Mouse (Mus musculus): ENCODE data around the gene Sumo3. TPM values are rescaled to one million over a fixed set of nuclear protein-coding genes. Genes with fewer than 3 reads are reported as not detected.

Sumo3 gene
- polyA plus RNA-seq, 1 experiment from 2014 or later = 314 TPM

- Histone ChIP-seq H3K4me3 (ENCODE audit: low read depth, low read length) (no peak overlapping the region), H3K9ac (ENCODE audit: low read length) (no peak overlapping the region), H3K4me2 (ENCODE audit: low read length) (no peak overlapping the region), H3K9me3 (ENCODE audit: control insufficient read depth, low read length) (no peaks in the 10 kb centered on the region), H3K27me3 (replicated peaks; ENCODE audit: control insufficient read depth, insufficient read depth, low read length) (no peaks in the 10 kb centered on the region), H3K36me3 (ENCODE audit: control insufficient read depth, insufficient read depth, low read length) (peaks cover 19% of the 10 kb centered on the region), H3K4me1 (replicated peaks; ENCODE audit: control insufficient read depth, insufficient read depth, low read length) (peaks cover 21% of the 10 kb centered on the region), H3K27ac (ENCODE audit: low read depth) (no peak overlapping the region)
- DNase-seq (ENCODE audit: low spot score) = no peak
- no peak for ATAC-seq (replicated peaks; ENCODE audit: low FRiP score, low TSS enrichment, low read depth)
- WGBS = 79% methylated on average over 10 of the region's 10 CpGs
Measured at GRCm38 (mm10) chr10:77583795-77584422, 22.0 kb upstream of the Sumo3 start.

DNA sequence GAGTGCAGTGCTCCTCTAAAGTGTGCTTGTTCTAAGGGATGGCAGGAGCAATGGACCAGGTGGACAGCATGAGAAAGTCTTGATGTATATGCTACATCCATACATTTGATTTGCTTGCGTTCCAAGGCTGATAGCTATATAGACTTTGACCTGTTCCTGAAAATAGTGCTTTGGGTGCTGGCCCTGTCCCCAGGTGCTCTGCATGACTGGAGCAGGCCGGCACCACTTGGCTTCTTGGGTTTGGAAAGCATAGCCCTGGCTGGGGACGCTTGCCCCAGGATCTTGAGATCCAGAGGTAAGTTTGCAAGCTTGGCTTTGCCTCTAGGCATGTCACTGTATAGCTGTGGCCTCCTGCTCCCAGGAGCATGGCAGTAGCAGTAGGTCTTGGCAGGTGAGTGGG is 19.3 kb upstream of the Sumo3 start:
- no peak overlapping the region for H3K4me3 ChIP-seq (ENCODE audit: low read depth, low read length)
- no peak overlapping the region for H3K27ac ChIP-seq (ENCODE audit: low read depth)
- DNase-seq (ENCODE audit: low spot score) (no peak), ATAC-seq (replicated peaks; ENCODE audit: low FRiP score, low TSS enrichment, low read depth) (no peak)
- H3K36me3 ChIP-seq (ENCODE audit: control insufficient read depth, insufficient read depth, low read length) = peaks cover 42% of the 10 kb centered on the region
- no peaks in the 10 kb centered on the region for H3K9me3 ChIP-seq (ENCODE audit: control insufficient read depth, low read length)
- 78% methylated on average over 3 of the region's 3 CpGs for WGBS
- no peaks in the 10 kb centered on the region for H3K27me3 ChIP-seq (replicated peaks; ENCODE audit: control insufficient read depth, insufficient read depth, low read length)
- H3K4me1 ChIP-seq (replicated peaks; ENCODE audit: control insufficient read depth, insufficient read depth, low read length) = peaks cover 18% of the 10 kb centered on the region; the same call in 1 of the 2 replicates
- H3K4me2 ChIP-seq (ENCODE audit: low read length) = no peak overlapping the region
- no peak overlapping the region for H3K9ac ChIP-seq (ENCODE audit: low read length)

GRCm38 (mm10) chr10:77587091-77587775 is 18.7 kb upstream of the Sumo3 start:
- Histone ChIP-seq H3K27me3 (replicated peaks; ENCODE audit: control insufficient read depth, insufficient read depth, low read length) (no peaks in the 10 kb centered on the region), H3K4me2 (ENCODE audit: low read length) (no peak overlapping the region), H3K4me1 (replicated peaks; ENCODE audit: control insufficient read depth, insufficient read depth, low read length) (peaks cover 16% of the 10 kb centered on the region; the same call in 1 of the 2 replicates), H3K9me3 (ENCODE audit: control insufficient read depth, low read length) (no peaks in the 10 kb centered on the region), H3K9ac (ENCODE audit: low read length) (no peak overlapping the region), H3K4me3 (ENCODE audit: low read depth, low read length) (no peak overlapping the region), H3K36me3 (ENCODE audit: control insufficient read depth, insufficient read depth, low read length) (peaks cover 48% of the 10 kb centered on the region), H3K27ac (ENCODE audit: low read depth) (no peak overlapping the region)
- DNase-seq (ENCODE audit: low spot score) (no peak), ATAC-seq (replicated peaks; ENCODE audit: low FRiP score, low TSS enrichment, low read depth) (no peak)
- WGBS = 61% methylated on average over 6 of the region's 6 CpGs

GRCm38 (mm10) chr10:77588036-77588435 is 17.9 kb upstream of the Sumo3 start:
- Histone ChIP-seq H3K27me3 (replicated peaks; ENCODE audit: control insufficient read depth, insufficient read depth, low read length) (no peaks in the 10 kb centered on the region), H3K27ac (ENCODE audit: low read depth) (no peak overlapping the region), H3K9me3 (ENCODE audit: control insufficient read depth, low read length) (no peaks in the 10 kb centered on the region), H3K4me3 (ENCODE audit: low read depth, low read length) (no peak overlapping the region), H3K9ac (ENCODE audit: low read length) (no peak overlapping the region), H3K4me2 (ENCODE audit: low read length) (no peak overlapping the region), H3K4me1 (replicated peaks; ENCODE audit: control insufficient read depth, insufficient read depth, low read length) (peaks cover 10% of the 10 kb centered on the region; the same call in 1 of the 2 replicates), H3K36me3 (ENCODE audit: control insufficient read depth, insufficient read depth, low read length) (peaks cover 56% of the 10 kb centered on the region)
- WGBS = 93% methylated on average over 2 of the region's 2 CpGs
- ATAC-seq (replicated peaks; ENCODE audit: low FRiP score, low TSS enrichment, low read depth) (no peak), DNase-seq (ENCODE audit: low spot score) (no peak)

- DNase-seq (ENCODE audit: low spot score) (no peak), ATAC-seq (replicated peaks; ENCODE audit: low FRiP score, low TSS enrichment, low read depth) (no peak)
- H3K9me3 ChIP-seq (ENCODE audit: control insufficient read depth, low read length) = no peaks in the 10 kb centered on the region
- no peak overlapping the region for H3K9ac ChIP-seq (ENCODE audit: low read length)
- peaks cover 66% of the 10 kb centered on the region for H3K36me3 ChIP-seq (ENCODE audit: control insufficient read depth, insufficient read depth, low read length)
- 0 out of 2 replicates have a peak, but pooled peaks cover 3% of the 10 kb centered on the region for H3K4me1 ChIP-seq (replicated peaks; ENCODE audit: control insufficient read depth, insufficient read depth, low read length)
- H3K4me3 ChIP-seq (ENCODE audit: low read depth, low read length) = no peak overlapping the region
- H3K4me2 ChIP-seq (ENCODE audit: low read length) = no peak overlapping the region
- WGBS = 83% methylated on average over 7 of the region's 7 CpGs
- H3K27ac ChIP-seq (ENCODE audit: low read depth) = peak overlapping the region; percentile 12; the same call in 1 of the 2 replicates
- H3K27me3 ChIP-seq (replicated peaks; ENCODE audit: control insufficient read depth, insufficient read depth, low read length) = no peaks in the 10 kb centered on the region
Measured at GRCm38 (mm10) chr10:77589117-77589516, 16.8 kb upstream of the Sumo3 start.

DNA sequence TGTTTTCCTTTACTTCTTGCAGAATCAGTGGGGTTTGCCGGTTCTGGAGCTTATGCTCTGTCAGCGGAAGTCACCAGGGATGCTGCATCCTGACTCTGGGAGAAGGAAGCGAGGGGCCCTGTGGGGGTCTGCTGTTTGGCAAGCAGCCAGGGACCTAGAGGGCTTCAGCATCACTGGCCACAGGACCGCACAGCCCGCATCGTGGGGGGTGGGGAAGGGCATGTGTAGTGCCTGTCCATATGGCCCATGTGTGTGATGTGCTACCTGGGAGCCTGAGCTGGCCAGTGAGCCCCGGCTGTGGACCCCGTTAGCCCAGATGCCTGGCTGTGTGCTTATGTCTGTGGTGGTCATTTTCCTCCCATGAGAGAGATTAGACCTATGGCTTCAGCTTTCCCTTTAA is 16.1 kb upstream of the Sumo3 start:
- DNase-seq (ENCODE audit: low spot score) (no peak), ATAC-seq (replicated peaks; ENCODE audit: low FRiP score, low TSS enrichment, low read depth) (no peak)
- H3K9ac ChIP-seq (ENCODE audit: low read length) = no peak overlapping the region
- WGBS = 72% methylated on average over 8 of the region's 8 CpGs
- H3K27me3 ChIP-seq (replicated peaks; ENCODE audit: control insufficient read depth, insufficient read depth, low read length) = no peaks in the 10 kb centered on the region
- no peak overlapping the region for H3K4me2 ChIP-seq (ENCODE audit: low read length)
- H3K4me3 ChIP-seq (ENCODE audit: low read depth, low read length) = no peak overlapping the region
- H3K36me3 ChIP-seq (ENCODE audit: control insufficient read depth, insufficient read depth, low read length) = peaks cover 73% of the 10 kb centered on the region
- 0 out of 2 replicates have a peak, but pooled peaks cover 3% of the 10 kb centered on the region for H3K4me1 ChIP-seq (replicated peaks; ENCODE audit: control insufficient read depth, insufficient read depth, low read length)
- H3K27ac ChIP-seq (ENCODE audit: low read depth) = peak overlapping the region; percentile 12; the same call in 1 of the 2 replicates
- H3K9me3 ChIP-seq (ENCODE audit: control insufficient read depth, low read length) = no peaks in the 10 kb centered on the region

DNA sequence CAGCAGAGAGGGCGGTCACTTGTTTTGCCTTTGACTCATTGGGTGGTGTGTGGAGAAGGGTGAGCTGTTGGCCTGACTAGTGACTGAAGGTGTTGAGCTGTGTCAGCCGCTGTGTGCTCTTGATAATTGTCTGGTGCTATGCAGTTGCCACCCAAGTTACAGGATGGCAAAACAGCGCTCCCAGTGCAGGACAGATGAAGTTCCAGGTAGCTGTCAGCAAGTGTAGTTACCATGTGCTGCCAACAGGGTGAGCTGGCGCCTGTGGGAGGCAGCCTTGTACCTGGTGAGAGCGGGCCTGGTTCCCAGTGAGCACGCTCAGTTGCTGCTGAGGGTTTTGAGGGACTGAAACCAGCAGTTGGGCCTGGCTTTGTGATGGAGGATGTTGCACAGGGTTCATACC is 15.1 kb upstream of the Sumo3 start:
- Histone ChIP-seq H3K27ac (ENCODE audit: low read depth) (no peak overlapping the region), H3K4me3 (ENCODE audit: low read depth, low read length) (no peak overlapping the region), H3K36me3 (ENCODE audit: control insufficient read depth, insufficient read depth, low read length) (peaks cover 83% of the 10 kb centered on the region), H3K9ac (ENCODE audit: low read length) (no peak overlapping the region), H3K4me2 (ENCODE audit: low read length) (no peak overlapping the region), H3K4me1 (replicated peaks; ENCODE audit: control insufficient read depth, insufficient read depth, low read length) (0 out of 2 replicates have a peak, but pooled peaks cover 3% of the 10 kb centered on the region), H3K27me3 (replicated peaks; ENCODE audit: control insufficient read depth, insufficient read depth, low read length) (no peaks in the 10 kb centered on the region), H3K9me3 (ENCODE audit: control insufficient read depth, low read length) (no peaks in the 10 kb centered on the region)
- 40% methylated on average over 6 of the region's 6 CpGs for WGBS
- peak; percentile 48 for ATAC-seq (replicated peaks; ENCODE audit: low FRiP score, low TSS enrichment, low read depth)
- no peak for DNase-seq (ENCODE audit: low spot score)

GRCm38 (mm10) chr10:77591546-77591945 is 14.4 kb upstream of the Sumo3 start:
- Histone ChIP-seq H3K9me3 (ENCODE audit: control insufficient read depth, low read length) (no peaks in the 10 kb centered on the region), H3K4me1 (replicated peaks; ENCODE audit: control insufficient read depth, insufficient read depth, low read length) (0 out of 2 replicates have a peak, but pooled peaks cover 3% of the 10 kb centered on the region), H3K4me3 (ENCODE audit: low read depth, low read length) (no peak overlapping the region), H3K36me3 (ENCODE audit: control insufficient read depth, insufficient read depth, low read length) (peaks cover 90% of the 10 kb centered on the region), H3K27me3 (replicated peaks; ENCODE audit: control insufficient read depth, insufficient read depth, low read length) (no peaks in the 10 kb centered on the region), H3K4me2 (ENCODE audit: low read length) (no peak overlapping the region), H3K27ac (ENCODE audit: low read depth) (no peak overlapping the region), H3K9ac (ENCODE audit: low read length) (no peak overlapping the region)
- 83% methylated on average over 6 of the region's 6 CpGs for WGBS
- DNase-seq (ENCODE audit: low spot score) (no peak), ATAC-seq (replicated peaks; ENCODE audit: low FRiP score, low TSS enrichment, low read depth) (no peak)
